Mouse (Mus musculus) left cerebral cortex, postnatal 10 days (tissue): ENCODE data around the gene Banp. TPM values are rescaled to one million over a fixed set of nuclear protein-coding genes. Genes with fewer than 3 reads are reported as not detected.
A peak's percentile ranks its signal among the peaks of the same experiment; 100 is the strongest.

Experiments used
- DNase-seq, 2 experiments: peaks; one replicate each; pipeline ENCODE4 v3.0.0; 2021 to 2022; ENCODE audit warnings: low spot score in 2 of 2, mixed read lengths in 1 of 2; ENCODE audit errors: extremely low spot score in 1 of 2
- intact Hi-C: fragments of 180-260 bp; cut with DNase I; formaldehyde crosslinking; loops from one replicate; pipeline ENCODE4 v1.15.1; 2025
- total RNA-seq, 2 experiments: library from RNA; stranded (reverse); gene quantifications; 2 replicates each; pipeline ENCODE4 v1.2.3; 2021

Banp gene
- total RNA-seq, 2 experiments from 2014 or later: 20.8 to 22.7 TPM

DNA sequence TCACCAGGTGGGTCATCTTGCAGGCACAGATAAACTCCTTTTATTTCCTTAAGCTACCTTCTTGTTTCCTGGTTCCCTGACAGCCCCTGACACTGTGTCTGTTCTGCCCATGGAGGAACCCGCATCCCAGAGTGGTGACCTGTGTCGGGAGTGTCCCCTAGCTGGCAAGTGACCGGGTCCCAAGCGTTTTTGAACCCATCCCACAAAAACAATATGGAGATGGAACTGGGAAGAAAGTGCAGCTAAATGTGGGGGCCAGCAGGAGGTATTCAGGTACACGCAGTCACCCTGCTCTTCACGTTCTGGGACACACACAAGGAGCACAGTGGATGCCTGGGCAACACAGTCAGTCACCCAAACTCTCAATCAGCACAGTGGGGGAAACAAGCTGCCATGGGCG is 3.2 kb upstream of the Banp start:
- DNase-seq: no peak
- intact Hi-C loops: no loop called here

DNA sequence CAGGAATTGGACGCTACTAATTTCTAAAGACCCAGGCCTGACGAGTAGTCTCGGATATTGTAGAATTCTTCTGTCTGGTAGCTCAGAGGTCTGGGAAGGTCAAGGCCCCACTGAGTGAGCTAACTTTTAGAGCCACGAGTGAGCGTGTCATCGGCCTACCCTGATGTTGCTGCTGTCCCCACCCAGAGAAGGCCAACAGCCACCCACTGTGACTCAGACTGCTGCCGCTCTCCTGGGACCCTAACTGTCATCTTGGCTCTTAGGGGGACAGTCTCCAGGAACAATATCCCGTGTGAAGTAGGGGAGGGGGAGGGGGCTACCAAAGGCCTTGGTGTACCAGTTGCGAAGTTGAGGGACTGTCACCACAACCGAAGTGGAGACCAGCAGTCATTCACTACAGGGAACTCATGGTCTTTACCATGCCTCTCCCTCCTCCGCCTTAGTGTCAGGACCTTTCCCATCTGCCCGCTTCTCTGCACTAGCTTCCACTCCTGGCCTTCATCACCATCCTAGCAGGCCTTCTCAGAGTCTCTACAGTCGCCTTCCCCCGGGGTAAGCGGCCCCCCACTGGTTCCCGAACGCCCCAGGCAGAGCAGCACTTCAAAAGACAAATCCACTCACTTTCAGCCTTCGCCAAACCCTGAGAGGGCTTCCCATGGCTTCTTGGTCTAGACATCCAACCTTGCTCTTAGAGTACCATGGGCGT is 2.4 kb upstream of the Banp start:
- peak in 1 of 2 experiments; percentile 56 for DNase-seq

DNA sequence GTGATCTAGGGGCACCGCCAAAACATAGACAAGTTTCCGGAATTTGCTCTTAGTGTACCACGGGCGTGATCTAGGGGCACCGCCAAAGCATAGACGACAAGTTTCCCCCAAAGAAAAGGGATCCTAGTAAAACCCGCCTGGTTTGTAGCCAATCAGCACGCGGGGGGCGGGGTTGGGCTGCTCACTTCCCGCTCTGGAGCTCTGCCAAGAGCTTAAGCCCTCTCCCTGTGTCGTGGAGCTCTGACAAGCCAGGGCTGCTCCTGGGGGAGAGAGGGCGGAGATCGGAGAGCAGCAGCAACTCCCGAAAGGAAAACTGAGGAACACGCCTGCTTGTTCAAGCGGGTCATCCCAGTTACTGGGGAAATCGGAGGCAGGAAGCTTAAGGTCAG is 1.8 kb upstream of the Banp start:
- peak; percentile 77 to 96 for DNase-seq
- intact Hi-C loops: no loop called here

More for the DNA sequence above, 2.4 kb upstream of the Banp start:
- intact Hi-C loops: no loop called here

DNA sequence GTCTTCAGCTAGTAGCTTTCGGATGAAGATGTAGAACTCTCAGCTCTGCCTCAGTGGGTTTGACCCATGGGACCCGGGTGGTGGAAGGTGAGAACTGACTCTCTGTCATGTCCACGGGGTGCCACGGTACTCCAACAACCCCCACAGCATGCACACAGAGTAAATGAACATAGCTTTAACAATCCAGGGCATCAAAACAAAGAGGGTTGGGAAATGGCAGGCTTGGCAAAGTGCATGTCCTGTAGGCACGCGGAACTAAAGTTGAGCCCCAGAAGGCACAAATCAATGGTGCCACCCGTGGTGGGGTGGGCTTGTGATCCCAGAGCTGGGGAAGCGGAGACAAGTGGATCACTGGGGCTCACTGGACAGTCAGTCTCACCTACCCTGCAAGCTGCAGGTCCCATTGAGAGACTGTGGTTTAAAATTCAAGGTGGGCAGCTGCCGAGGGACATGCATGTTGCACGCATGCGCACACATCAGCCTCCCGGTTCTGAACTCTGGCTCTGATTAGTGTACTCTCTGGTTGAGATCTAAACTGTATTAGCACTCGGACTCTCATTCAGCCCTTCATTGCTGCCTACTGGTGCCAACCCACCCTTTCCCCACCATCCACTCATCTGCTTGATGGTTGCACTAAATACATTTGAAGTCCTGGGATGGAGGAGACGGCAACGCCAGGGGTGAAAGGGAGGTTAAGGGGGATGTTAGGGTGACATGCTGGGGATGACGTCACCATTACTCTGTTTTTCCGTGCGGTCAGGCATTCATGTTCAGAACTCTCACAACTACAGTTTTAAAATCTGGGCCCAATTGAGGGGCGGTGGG is 1.0 kb upstream of the Banp start:
- intact Hi-C loops: no loop called here
- DNase-seq: peak in 1 of 2 experiments; percentile 39

DNA sequence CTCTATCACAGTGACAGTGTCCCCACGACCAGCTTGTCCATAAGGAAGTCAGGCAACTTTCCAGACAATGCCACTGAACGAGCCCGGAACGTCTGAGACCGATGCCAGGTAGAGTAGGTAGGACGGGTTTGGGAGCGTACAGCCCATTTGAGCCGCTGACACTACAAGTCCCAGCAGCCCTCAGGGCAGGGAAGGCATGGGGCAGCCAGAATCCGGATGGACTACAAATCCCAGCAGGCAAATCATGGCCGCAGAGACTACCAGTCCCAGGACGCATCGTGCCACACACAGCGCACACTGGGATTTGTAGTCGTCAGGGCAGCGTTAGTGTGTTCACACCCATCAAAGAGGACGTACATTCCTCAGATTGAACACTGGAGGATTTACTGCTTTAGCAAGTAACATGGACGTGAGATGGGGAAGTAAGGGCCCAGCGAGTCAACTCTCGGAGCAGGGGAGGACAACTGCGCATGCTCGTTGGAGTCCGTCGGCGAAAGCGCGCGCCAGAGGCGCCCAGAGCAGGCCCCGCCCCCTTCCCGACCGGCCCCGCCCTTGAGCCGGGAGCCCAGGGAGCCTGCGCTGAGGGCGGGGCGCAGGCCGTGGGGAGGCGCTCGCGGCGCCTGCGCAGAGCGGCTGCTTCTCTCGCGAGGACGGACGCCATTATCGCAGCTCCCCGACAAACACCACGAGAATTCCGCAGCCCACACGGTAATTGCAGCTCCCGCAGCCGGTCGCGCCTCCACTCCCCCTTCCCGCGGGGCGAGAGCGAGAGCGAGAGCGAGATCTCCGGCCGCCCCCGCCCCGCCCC is 595 bp downstream of the Banp start:
- intact Hi-C loops: no loop called here
- peak; percentile 98 to 99 for DNase-seq

DNA sequence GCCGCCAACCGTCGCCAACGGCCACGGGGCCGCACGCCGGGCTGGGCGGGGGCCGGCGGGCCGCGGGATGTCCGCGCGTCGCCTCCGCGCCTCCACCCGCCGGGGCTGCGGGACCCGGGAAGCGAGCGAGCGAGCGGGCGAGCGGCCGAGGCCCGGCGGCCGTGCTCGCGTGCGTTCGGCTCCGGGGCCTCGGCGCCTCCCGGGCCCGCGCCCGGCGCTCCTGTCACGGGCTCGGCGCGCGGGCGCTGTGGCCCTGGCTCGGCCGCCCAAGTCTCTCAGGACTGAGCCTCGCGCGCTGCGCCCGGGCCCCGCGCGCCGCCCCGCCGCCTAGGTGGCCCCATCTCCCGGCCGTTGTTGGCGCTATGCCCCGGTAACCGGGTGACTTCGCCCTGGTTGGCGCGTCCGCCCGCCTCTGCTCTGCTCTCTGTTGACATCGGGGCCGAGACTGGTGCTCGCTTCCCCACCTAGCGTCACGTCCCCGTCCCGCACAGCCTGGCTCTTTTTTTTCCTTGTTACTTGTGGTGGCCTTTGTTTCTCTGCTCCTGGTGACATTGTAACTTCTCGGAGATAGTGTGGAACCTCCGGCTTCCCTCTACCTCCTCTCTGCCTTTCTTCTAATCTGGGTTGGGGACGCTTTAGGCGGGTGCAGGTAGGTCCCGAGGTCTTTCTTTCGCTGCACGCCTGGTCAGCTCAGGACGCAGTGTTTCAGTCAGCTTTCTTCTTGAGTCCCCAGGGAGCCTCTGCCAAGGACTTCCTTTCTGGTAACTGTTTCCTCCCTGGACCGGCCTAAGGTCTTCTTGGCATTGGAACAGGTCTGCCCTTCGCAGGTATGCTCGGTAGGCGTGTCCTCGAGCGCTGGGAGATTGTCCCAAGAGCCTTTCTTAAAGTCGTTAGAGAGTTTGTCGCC is 1.5 kb downstream of the Banp start:
- peak; percentile 53 to 86 for DNase-seq
- intact Hi-C loops: no loop called here

DNA sequence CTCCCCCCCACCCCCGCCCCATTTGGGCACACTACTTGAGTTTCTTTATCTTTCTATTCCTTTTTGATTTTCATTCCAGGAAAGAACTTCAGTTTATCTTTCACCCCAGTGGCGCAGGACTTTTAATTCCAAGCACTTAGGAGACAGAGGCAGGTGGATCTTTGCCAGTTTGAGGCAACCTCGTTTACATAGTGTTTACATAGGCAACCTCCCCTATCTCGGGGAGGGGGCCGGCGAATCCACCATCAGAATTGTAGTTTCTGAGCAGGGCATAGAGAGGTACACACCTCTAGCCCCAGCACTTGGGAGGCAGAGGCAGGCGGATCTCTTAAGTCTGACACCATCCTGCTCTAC is 2.1 kb downstream of the Banp start:
- DNase-seq: no peak
- intact Hi-C loops: no loop called here

DNA sequence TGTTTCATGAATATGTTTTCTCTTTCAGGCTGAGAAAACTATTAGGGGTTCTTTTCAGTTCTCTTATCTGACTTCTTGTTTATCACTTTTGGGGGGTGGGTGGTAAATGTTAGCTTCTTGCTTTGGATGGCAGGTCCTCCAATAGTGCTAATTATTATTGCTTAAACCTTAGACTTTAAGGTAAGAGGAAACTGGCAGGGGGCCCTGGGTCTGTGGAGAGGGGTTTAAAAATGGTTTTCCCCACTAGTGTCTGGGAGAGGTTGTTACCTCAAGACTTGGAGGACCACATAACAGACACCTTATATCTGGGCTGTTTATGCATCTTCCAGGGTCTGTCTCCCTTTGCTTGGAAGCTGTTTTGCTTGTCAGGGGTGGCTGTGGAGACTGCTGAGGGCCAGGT is 2.6 kb downstream of the Banp start:
- intact Hi-C loops: no loop called here
- no peak for DNase-seq

DNA sequence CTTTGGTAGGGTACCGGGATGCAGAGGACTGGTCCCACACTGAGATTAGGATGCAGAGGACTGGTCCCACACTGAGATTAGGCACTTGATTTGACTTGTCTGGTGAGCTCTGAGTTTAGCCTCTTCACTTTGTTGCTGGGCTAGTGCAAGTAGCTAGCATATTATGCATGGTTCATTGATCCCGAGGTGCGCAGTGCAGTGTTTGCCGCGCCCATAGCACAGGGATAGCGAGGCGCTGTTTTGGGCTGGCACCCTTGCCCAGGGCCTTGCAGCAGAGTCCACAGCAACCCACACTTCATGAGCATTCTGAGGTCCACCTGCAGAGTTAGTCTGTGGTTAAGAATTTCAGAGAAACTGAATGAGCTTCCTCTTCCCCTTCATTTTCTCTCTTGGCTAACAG is 3.2 kb downstream of the Banp start:
- intact Hi-C loops: no loop called here
- DNase-seq: no peak

DNA sequence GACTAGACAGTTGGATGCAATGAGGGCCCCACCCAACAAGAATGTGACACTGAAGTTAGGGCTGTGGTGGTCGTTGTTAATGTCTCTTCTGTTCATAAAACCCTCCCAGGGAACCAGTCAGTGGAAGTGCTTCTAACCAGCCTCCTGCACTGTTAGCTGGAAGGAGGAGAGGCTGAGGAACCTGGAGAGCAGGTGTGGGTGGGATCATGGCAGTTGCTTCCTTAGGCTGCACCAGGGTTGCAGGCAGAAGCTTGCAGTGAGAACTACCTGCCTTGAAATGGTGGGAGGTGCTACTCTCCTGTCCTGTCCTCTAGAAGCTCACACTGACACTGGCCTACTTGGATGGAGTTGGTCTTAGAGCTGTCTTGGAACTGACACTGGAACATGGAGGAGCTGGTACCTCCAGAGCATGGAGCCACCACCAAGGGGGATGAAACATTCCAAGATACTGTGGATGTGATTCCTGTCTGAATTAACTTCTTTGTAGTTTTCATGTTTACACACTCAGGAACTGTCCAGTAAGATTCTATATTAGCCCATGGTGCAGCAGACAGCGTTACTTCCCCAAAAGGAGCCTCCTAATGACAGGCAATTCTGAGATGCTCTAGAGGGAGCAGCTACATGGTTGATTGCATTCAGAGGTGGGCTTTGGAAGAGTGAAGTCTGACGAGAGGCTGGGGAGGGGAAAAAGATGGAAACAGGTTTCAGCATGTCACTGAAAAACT is 4.4 kb downstream of the Banp start:
- intact Hi-C loops: no loop called here
- no peak for DNase-seq

DNA sequence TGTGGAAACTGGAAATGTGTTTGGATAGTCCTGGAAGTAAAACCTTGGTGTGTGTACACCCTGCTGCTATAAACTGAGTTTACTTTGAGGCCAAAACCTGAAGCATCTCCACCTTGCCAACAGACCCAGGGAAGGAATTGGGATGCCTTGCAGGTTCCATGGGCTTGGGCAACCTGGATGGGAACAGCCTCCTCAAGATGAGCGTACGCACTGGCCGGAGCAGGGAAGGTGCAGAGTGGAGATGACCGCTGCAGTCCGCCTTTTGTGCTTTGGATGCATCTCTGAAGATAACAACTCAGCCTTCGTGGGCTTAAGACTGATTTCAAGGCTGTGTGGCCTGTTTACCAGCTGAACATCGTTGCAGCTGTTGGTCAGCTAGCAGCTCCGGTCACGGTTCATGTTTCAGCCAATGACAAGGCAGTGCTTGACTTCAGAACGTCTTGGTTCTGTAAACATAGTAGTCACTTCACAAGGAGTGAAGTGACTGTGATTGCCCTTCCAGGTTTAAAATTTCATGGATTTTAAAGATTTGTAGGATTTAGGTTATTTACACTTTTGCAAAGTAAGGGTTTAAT is 5.5 kb downstream of the Banp start:
- intact Hi-C loops: no loop called here

DNA sequence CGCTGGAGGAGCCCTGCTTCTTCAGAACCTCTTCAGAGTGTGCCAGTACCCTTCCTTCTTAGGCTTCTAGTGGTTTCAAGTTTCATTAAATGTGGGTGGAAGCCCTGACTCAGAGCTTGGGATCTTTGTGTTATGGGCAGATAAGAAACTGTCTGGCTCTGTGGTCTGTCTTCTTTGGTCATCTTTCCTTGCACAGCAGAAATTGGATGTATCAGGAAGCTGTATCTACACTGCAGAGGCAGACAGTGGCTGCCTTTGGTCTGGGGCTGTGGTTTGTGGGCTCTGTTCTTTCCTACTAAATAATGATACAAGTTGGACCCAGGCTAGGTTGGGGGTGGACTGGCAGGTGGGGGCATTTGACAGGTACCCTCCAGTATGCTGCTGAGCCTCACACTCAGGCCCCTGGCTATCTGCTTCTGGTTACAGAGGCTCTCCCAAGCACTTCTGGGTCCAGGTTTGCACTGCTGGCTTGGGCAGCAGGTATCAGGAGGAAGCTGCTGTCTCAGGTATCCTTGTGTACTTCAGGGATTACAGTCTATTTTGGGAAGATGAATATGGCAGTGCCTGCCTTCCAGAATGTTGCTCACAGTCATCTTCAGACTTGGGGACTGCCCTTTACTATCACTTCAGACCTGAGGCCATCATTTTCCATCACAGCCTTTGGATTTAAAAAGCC is 6.4 kb downstream of the Banp start:
- no peak for DNase-seq
- intact Hi-C loops: no loop called here

More for the DNA sequence above, 5.5 kb downstream of the Banp start:
- DNase-seq: no peak

DNA sequence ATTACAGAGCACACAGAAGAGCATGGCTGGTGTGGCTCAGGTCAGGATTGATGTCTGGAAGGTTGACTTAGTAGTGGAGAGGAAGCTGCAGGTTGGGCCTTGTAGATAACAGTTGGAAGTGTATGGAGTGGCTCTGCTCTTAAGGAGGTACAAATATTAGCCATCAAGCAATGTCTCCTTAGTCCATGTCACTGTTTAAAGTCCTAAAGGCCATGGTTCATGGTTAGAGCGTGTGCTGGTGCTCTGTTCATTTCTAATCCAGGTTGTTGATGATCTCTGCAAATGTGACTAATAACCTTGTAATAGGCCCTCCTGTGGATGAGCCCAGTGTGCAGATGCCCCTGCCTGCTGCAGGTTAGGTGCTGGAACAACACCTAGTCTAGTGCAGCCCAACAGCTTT is 8.8 kb downstream of the Banp start:
- intact Hi-C loops: no loop called here
- no peak for DNase-seq

DNA sequence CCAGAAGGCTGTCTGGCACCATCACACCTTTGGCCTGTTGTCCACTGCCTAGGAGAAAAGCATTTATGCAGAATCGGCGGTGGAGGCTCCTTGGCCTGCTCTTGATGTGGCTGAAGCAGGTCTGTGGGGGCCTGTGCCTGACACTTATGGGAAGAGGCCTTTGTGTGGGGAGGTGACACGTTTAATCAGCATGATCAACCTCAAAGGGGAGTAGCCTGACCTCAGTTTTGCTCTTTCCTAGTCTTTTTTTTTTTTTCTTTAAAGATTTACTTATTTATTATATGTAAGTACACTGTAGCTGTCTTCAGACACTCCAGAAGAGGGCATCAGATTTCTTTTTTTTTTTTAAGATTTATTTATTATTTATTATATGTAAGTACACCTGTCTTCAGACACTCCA is 13.3 kb downstream of the Banp start:
- DNase-seq: no peak
- intact Hi-C loops: no loop called here

DNA sequence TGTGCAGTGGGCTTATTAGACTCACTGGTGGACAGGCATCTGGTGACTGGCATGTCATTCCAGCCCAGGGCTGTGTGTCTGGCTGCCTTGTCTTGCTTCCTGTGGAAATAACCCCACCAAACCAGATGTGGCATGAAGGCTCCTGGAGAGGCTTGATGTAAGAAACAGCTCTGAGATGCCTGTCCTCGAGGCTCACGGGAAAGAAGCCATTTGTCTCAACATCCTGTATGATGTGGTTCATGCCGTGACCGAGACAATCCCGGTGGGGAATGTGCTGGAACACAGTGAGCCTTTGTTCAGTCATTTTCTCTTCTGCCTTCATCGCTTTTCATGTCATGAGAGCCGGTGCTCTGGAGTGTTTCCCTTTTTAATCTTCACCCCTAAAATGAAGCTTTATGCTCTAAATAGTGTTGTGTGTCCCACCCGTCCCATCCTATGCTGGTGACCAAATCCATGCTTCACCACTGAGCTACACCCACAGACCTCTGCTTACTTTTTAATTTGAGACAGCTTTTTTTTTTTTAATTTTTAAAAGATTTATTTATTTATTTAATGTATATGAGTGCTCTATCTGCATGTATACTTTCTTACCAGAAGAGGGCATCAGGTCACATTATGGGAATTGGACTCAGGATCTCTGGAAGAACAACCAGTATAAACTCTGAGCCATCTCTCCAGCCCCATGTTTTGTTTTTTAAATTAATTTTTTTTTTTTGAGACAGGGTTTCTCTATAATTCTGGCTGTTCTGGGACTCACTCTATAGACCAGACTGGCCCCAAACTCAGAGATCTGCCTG is 15.4 kb downstream of the Banp start:
- DNase-seq: no peak

DNA sequence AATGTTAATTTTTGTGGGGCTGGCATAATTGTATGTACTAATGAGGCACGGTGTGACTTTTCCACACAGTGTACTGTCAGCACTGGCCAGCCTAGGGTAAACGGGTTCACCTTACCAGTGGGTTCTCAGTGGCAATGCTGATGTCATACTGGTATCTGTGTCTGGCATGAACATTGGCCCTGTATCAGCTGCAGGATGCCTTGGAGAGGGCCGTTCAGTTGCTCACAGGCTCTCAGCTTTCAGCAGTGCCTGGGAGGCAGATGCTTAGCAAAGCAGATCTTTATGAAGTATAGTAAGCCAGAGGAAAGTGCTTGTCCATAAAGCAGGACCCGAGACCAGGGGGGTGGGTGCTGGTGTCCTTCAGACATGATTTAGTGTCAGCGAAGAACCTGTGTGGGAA is 16.6 kb downstream of the Banp start:
- intact Hi-C loops: no loop called here
- DNase-seq: no peak

More for the DNA sequence above, 15.4 kb downstream of the Banp start:
- intact Hi-C loops: no loop called here
